Mouse (Mus musculus): Measurements from ENCODE around the gene Rbm3. TPM values are rescaled to one million over a fixed set of nuclear protein-coding genes. Genes with fewer than 3 reads are reported as not detected.
A peak's percentile ranks its signal among the peaks of the same experiment; 100 is the strongest.

Rbm3 gene
- total RNA-seq, 2 experiments from 2014 or later: 111 to 133 TPM

GRCm38 (mm10) chrX:8164471-8164870, 18.8 kb upstream of the Rbm3 start:
- Histone ChIP-seq H3K4me3 (no peak overlapping the region), H3K27ac (0 out of 2 replicates have a peak overlapping the region, but pooled peaks have one; percentile 48)
- TF ChIP-seq CTCF (conservative IDR thresholded peaks at IDR 0.05): no peak
- DNase-seq (ENCODE audit: low spot score in 2 of 2): no peak

DNA sequence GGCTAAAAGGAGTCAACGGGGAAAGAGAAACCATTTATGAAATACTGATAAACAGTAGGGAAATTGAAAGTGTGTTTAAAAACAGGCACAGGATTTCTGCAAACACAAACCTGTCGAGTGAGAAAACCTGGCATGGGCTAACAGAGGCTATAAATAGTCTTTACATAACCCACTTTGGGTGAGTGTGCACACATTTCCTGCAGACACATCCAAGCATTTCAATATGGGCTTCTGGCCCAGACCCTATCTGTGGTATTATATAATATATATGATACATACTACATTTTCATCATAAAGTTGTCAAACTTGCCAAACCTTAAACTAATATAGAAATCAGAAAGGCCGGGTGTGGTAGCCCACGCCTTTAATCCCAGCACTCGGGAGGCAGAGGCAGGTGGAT, 17.4 kb upstream of the Rbm3 start:
- TF ChIP-seq CTCF (conservative IDR thresholded peaks at IDR 0.05): no peak
- no peak overlapping the region for H3K27ac ChIP-seq
- H3K4me3 ChIP-seq: no peak overlapping the region
- no peak for DNase-seq (ENCODE audit: low spot score in 2 of 2)

DNA sequence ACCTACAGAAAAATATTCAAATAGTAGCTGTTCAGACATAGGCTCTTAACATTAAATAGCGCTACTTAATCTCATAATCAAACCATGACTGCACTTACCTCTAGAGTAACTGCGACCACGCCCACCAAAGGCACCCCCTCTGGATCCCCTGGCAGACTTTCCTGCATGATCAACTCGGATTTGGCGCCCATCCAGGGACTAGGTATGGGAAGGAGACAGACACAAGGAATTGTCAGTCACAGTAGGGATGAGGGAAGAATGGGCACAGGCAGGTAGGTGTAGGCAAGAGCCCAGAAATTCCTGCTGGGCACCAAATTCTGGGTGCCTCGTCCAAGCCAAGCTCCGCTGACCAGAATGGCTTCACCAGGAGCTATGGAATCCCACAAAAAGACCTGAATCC, 1.9 kb downstream of the Rbm3 start:
- Histone ChIP-seq H3K27ac (no peak overlapping the region), H3K4me3 (peak overlapping the region; percentile 82)
- TF ChIP-seq CTCF (conservative IDR thresholded peaks at IDR 0.05): no peak
- no peak for DNase-seq (ENCODE audit: low spot score in 2 of 2)

DNA sequence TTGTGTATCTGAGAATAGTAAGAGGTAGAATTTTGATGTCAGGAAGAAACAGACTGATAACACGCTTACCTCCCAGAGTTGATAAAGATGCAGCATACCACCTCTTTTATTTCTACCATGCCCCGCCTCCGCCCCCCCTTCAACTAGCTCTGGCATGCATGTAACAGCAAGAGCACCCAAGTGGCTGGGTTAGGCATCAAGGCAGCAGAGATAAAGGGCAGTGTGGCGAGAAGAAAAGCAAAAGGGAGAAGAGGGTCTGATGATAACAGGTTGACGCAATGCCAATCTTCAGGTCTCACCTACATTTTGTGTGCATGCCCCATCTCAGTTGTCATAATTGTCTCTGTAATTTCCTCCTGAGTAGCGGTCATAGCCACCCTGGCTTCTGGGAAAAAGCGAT, 2.7 kb downstream of the Rbm3 start:
- TF ChIP-seq CTCF (conservative IDR thresholded peaks at IDR 0.05): no peak
- H3K4me3 ChIP-seq: no peak overlapping the region
- H3K27ac ChIP-seq: no peak overlapping the region
- DNase-seq (ENCODE audit: low spot score in 2 of 2): no peak

GRCm38 (mm10) chrX:8141058-8141457, 4.6 kb downstream of the Rbm3 start:
- TF ChIP-seq CTCF (conservative IDR thresholded peaks at IDR 0.05): no peak
- H3K27ac ChIP-seq: no peak overlapping the region
- H3K4me3 ChIP-seq: no peak overlapping the region
- DNase-seq (ENCODE audit: low spot score in 2 of 2): no peak

DNA sequence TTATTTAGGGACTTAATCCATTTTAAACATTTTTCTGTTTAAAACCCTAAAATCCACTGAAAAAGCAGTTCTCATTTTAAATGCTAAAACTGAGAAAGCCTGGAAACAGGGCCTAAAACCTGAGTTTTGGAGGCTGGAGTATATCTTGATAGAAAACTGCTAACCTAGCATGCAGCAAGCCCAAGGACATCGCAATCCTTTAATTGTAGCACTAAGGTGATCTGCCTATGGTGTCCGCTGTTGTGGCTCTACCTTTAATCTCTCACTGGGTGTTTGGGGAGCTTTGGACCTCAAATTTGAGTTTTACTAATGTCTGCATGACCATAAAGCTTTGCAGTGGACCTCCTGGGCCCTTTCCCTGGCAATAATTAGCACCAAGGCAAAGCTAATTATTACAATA, 5.2 kb downstream of the Rbm3 start:
- Histone ChIP-seq H3K27ac (no peak overlapping the region), H3K4me3 (no peak overlapping the region)
- DNase-seq (ENCODE audit: low spot score in 2 of 2): no peak
- TF ChIP-seq CTCF (conservative IDR thresholded peaks at IDR 0.05): no peak

- no peak overlapping the region for H3K27ac ChIP-seq
- peak; percentile 51 for TF ChIP-seq CTCF (conservative IDR thresholded peaks at IDR 0.05)
- no peak overlapping the region for H3K4me3 ChIP-seq
- DNase-seq (ENCODE audit: low spot score in 2 of 2): no peak
Measured at GRCm38 (mm10) chrX:8139480-8139879, 6.2 kb downstream of the Rbm3 start.

DNA sequence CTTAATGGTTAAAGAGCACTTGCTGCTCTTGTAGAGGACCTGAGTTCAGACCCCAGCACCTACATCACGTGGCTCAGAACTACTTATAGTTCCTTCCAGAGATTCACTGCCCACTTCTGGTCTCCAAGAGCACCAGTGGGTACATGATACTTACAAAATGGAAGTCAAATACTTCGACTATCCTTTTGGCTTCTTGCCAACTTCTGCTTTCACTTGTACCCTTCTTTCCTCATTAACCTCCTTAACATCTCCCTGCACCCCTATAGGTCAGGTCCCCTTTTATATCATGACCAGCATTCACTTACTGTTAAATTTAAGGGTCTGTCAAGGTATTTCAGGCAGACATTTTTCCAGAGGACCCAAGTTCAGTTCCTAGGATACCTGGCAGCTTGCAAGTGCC, 9.8 kb downstream of the Rbm3 start:
- no peak for DNase-seq (ENCODE audit: low spot score in 2 of 2)
- TF ChIP-seq CTCF (conservative IDR thresholded peaks at IDR 0.05): no peak
- no peak overlapping the region for H3K27ac ChIP-seq
- no peak overlapping the region for H3K4me3 ChIP-seq

GRCm38 (mm10) chrX:8132017-8132976, 13.4 kb downstream of the Rbm3 start, which contains the start of gene Wdr13:
Gene Wdr13 (minus strand): TSS chrX:8132892.
- Histone ChIP-seq H3K4me3 (peak within 1 kb of the TSS; percentile 61), H3K27ac (peak within 1 kb of the TSS; percentile 98)
- peak; percentile 84 to 91 for DNase-seq (ENCODE audit: low spot score in 2 of 2)
- TF ChIP-seq CTCF (conservative IDR thresholded peaks at IDR 0.05): no peak

GRCm38 (mm10) chrX:8131393-8131792, 14.3 kb downstream of the Rbm3 start:
- no peak for DNase-seq (ENCODE audit: low spot score in 2 of 2)
- Histone ChIP-seq H3K4me3 (peak overlapping the region; percentile 61), H3K27ac (peak overlapping the region; percentile 98; the same call in 1 of the 2 replicates)
- TF ChIP-seq CTCF (conservative IDR thresholded peaks at IDR 0.05): no peak

- no peak for DNase-seq (ENCODE audit: low spot score in 2 of 2)
- no peak overlapping the region for H3K4me3 ChIP-seq
- TF ChIP-seq CTCF (conservative IDR thresholded peaks at IDR 0.05): peak; percentile 54
- no peak overlapping the region for H3K27ac ChIP-seq
Measured at GRCm38 (mm10) chrX:8125235-8125634, 20.4 kb downstream of the Rbm3 start.

DNA sequence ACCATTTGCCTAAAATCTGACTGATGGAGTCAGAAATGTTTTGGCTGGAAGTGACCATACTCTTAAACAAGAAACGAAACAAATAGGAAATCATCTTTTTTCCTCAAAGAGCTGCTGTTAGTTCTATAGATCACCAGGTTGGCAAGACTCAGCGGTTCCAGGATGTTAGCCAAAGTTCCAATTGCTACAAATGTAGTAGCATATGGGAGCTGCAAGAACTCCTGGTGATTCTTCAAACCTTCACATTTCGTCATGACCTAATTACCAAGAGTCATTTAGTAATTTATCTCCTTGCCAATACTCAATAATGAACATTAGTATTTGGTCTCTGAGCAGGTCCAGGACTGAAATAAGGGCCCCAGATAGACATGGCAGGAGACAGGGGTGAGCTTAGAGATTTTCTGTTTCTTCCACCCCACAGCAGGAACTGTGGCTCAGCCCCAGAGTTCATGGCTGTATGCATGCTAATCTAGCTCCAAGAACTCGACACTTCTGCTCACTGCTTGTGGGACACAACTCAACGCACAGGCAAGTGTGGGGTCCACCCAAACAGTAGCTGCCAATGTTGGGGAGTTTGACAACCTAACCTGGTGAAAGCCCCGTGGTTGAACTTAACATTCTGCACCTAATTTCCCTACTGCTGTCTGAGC, 21.7 kb downstream of the Rbm3 start:
- TF ChIP-seq CTCF (conservative IDR thresholded peaks at IDR 0.05): no peak
- no peak for DNase-seq (ENCODE audit: low spot score in 2 of 2)
- H3K27ac ChIP-seq: no peak overlapping the region
- H3K4me3 ChIP-seq: no peak overlapping the region

GRCm38 (mm10) chrX:8117264-8117663, 28.4 kb downstream of the Rbm3 start:
- no peak for DNase-seq (ENCODE audit: low spot score in 2 of 2)

More at GRCm38 (mm10) chrX:8117264-8117663, 28.4 kb downstream of the Rbm3 start:
- Histone ChIP-seq H3K4me3 (no peak overlapping the region), H3K27ac (no peak overlapping the region)
- no peak for TF ChIP-seq CTCF (conservative IDR thresholded peaks at IDR 0.05)

Measured in layer of hippocampus, adult 2 months (tissue).